In the genomic region with DNA sequence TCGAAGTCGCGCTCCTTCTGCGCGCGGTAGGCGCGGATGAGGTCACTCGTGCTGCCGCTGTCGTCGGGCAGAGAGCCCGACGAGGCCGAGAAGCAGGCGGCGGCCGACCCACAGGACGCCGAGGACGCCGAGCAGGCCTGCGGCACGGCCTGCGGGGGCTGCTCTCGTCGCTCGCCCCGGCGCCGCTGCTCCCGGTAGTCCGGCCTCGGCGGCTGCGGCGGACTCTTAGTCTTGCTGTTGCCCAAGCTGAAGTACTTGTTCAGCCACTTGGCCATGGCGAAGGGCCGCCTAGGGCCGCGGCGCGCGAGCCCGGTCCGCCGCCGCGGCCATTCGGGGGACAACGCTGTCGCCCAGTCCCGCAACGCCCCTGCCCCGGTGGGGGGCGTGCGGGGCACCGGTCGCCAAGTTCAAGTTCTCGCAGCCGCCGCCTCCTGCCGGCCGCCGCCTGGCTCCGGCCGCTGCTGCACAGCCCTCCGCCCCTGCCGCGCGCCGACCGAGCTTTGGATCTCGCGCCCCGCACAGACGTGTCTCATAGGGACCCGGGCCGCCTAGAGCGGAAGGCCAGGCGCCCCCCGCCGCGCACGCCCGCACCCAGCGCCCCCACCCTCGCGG, we compare ENCODE assay signal across 8 mouse cellular contexts. TPM values are rescaled to one million over a fixed set of nuclear protein-coding genes. Genes with fewer than 3 reads are reported as not detected.
DNase-seq lines count a peak whose midpoint lies in the region; ATAC-seq and TF ChIP-seq lines count a peak whose summit lies in the region.

No protein-coding gene starts in this region.

- no peak overlapping the region for H3K27ac ChIP-seq in thymus, adult 2 months (ENCODE audit: control insufficient read depth, insufficient read depth, low read length)
- H3K27ac ChIP-seq in bone marrow, adult 2 months (ENCODE audit: control insufficient read depth, insufficient read depth, low read depth, low read length, poor library complexity) = peak overlapping the region; percentile 39; the same call in 1 of the 2 replicates
- peak overlapping the region; percentile 88 for H3K27ac ChIP-seq in intestine, embryonic 16.5 days (ENCODE audit: low read length)
- peak overlapping the region; percentile 100 for H3K27ac ChIP-seq in lung, embryonic 16.5 days (ENCODE audit: low read length)

- H3K4me2 ChIP-seq in intestine, embryonic 16.5 days (ENCODE audit: low read depth, low read length) = peak overlapping the region; percentile 93
- peak overlapping the region; percentile 97 for H3K4me2 ChIP-seq in lung, embryonic 16.5 days (ENCODE audit: low read depth, low read length)

- H3K27me3 ChIP-seq in thymus, adult 2 months (ENCODE audit: control insufficient read depth, insufficient read depth, low read length) = peaks cover 10% of the 10 kb centered on the region
- H3K27me3 ChIP-seq in intestine, embryonic 16.5 days (replicated peaks; ENCODE audit: control insufficient read depth, insufficient read depth, low read length) = no peaks in the 10 kb centered on the region
- H3K27me3 ChIP-seq in lung, embryonic 16.5 days (ENCODE audit: control insufficient read depth, insufficient read depth, low read depth, low read length) = no peaks in the 10 kb centered on the region
- H3K27me3 ChIP-seq in splenic B cell, adult 2 months (ENCODE audit: control insufficient read depth, insufficient read depth, low read length, poor library complexity, severe bottlenecking) = no peaks in the 10 kb centered on the region

- peak overlapping the region; percentile 40 for H3K4me3 ChIP-seq in thymus, adult 2 months (ENCODE audit: control insufficient read depth, insufficient read depth, low read length)
- peak overlapping the region; percentile 43 for H3K4me3 ChIP-seq in bone marrow, adult 2 months (replicated peaks; ENCODE audit: control insufficient read depth, low read depth, low read length)
- peak overlapping the region; percentile 82 for H3K4me3 ChIP-seq in intestine, embryonic 16.5 days (ENCODE audit: low read length)
- H3K4me3 ChIP-seq in lung, embryonic 16.5 days (ENCODE audit: low read length) = peak overlapping the region; percentile 86

- TF ChIP-seq CTCF in thymus, adult 2 months (IDR thresholded peaks at IDR 0.05; ENCODE audit: borderline replicate concordance, control insufficient read depth, extremely low read depth, insufficient read depth, low read length, poor library complexity) = no peak
- TF ChIP-seq CTCF in bone marrow, adult 2 months (IDR thresholded peaks at IDR 0.05; ENCODE audit: control insufficient read depth, insufficient read depth, low read length) = no peak

- intact Hi-C loops in gastrocnemius, postnatal 14 days (cut with DNase I; ENCODE audit: low total_unique reads) = loop anchor here (5.0 to 10.0 kb wide), 3 partner anchors 63 to 325 kb away; no protein-coding TSS in a partner anchor

- WGBS in thymus, adult 2 months = under 1% methylated on average over 80 of the region's 89 CpGs
- 1% methylated on average over 77 of the region's 89 CpGs for WGBS in bone marrow, adult 2 months
- WGBS in intestine, embryonic 16.5 days = under 1% methylated on average over 77 of the region's 89 CpGs
- WGBS in lung, embryonic 16.5 days = under 1% methylated on average over 71 of the region's 89 CpGs

- TF ChIP-seq POLR2A in thymus, adult 2 months (IDR thresholded peaks at IDR 0.05; ENCODE audit: control insufficient read depth, extremely low read depth, insufficient read depth, low read length, poor library complexity) = no peak
- TF ChIP-seq POLR2A in bone marrow, adult 2 months (IDR thresholded peaks at IDR 0.05; ENCODE audit: borderline replicate concordance, control insufficient read depth, low read depth, low read length) = no peak

- H3K36me3 ChIP-seq in thymus, adult 2 months (ENCODE audit: control insufficient read depth, insufficient read depth, low read length) = no peaks in the 10 kb centered on the region
- H3K36me3 ChIP-seq in intestine, embryonic 16.5 days (ENCODE audit: control insufficient read depth, insufficient read depth, low read length) = no peaks in the 10 kb centered on the region
- peaks cover 5% of the 10 kb centered on the region; the same call in 1 of the 2 replicates for H3K36me3 ChIP-seq in lung, embryonic 16.5 days (ENCODE audit: control insufficient read depth, insufficient read depth, low read length)
- no peaks in the 10 kb centered on the region for H3K36me3 ChIP-seq in splenic B cell, adult 2 months (ENCODE audit: control insufficient read depth, insufficient read depth, low read length, poor library complexity, severe bottlenecking)

- ATAC-seq in intestine, embryonic 16.5 days = peak; percentile 36
- ATAC-seq in lung, embryonic 16.5 days (ENCODE audit: low read depth) = peak; percentile 55
- no peak for ATAC-seq in megakaryocyte-erythroid progenitor cell, adult 5-6 weeks (replicated peaks; ENCODE audit: low FRiP score, low TSS enrichment, poor library complexity, severe bottlenecking)

- peak overlapping the region; percentile 94 for H3K9ac ChIP-seq in intestine, embryonic 16.5 days (ENCODE audit: low read depth, low read length)
- peak overlapping the region; percentile 94 for H3K9ac ChIP-seq in lung, embryonic 16.5 days (ENCODE audit: low read length)

- H3K4me1 ChIP-seq in thymus, adult 2 months (replicated peaks; ENCODE audit: control insufficient read depth, insufficient read depth, low read length) = peaks cover 22% of the 10 kb centered on the region
- H3K4me1 ChIP-seq in bone marrow, adult 2 months (ENCODE audit: control insufficient read depth, insufficient read depth, low read length) = peaks cover 2% of the 10 kb centered on the region; the same call in 1 of the 2 replicates
- H3K4me1 ChIP-seq in intestine, embryonic 16.5 days (ENCODE audit: control insufficient read depth, insufficient read depth, low read length) = peaks cover 34% of the 10 kb centered on the region
- peaks cover 46% of the 10 kb centered on the region for H3K4me1 ChIP-seq in lung, embryonic 16.5 days (replicated peaks; ENCODE audit: control insufficient read depth, insufficient read depth, low read length)

- H3K9me3 ChIP-seq in intestine, embryonic 16.5 days (ENCODE audit: control insufficient read depth, low read length) = no peaks in the 10 kb centered on the region
- no peaks in the 10 kb centered on the region for H3K9me3 ChIP-seq in lung, embryonic 16.5 days (ENCODE audit: control insufficient read depth, low read length)

- peak; percentile 21 for DNase-seq in thymus, adult 2 months
- DNase-seq in thymus, postnatal 14 days = no peak
- peak; percentile 46 for DNase-seq in gastrocnemius, postnatal 14 days
- peak; percentile 50 for DNase-seq in splenic B cell, adult 2 months (ENCODE audit: low read depth, low spot score)

RNA-seq across cellular contexts. Expression of a gene that starts 2.2 kb away (rescaled TPM):
- polyA plus RNA-seq in thymus, adult 2 months (2012; rRNA removed) = 12.0 and 14.5 TPM in 2 replicates
- polyA plus RNA-seq in bone marrow, adult 2 months (2011; ENCODE audit: insufficient read depth, insufficient read length, low replicate concordance, missing spikeins) = 2.8 and 6.5 TPM in 2 replicates
- total RNA-seq in gastrocnemius, postnatal 14 days (2021) = 1 to 10 TPM; 6.7 to 7.8 TPM
- 1.5 and 2.7 TPM in 2 replicates for polyA plus RNA-seq in intestine, embryonic 16.5 days (2015; fragmentation: Nextera tagmentation; extraction: Ambion mirVana)
- 12.4 and 16.1 TPM in 2 replicates for polyA plus RNA-seq in lung, embryonic 16.5 days (2015; fragmentation: Nextera tagmentation; extraction: Ambion mirVana)
- total RNA-seq in megakaryocyte-erythroid progenitor cell, adult 5-6 weeks (2014; fragmentation: Nextera tagmentation) = 3.3 and 7.8 TPM in 2 replicates
- total RNA-seq in megakaryocyte-erythroid progenitor cell, adult 5-6 weeks (2017) = 0.50 and 8.9 TPM in 2 replicates
